In the genomic region with DNA sequence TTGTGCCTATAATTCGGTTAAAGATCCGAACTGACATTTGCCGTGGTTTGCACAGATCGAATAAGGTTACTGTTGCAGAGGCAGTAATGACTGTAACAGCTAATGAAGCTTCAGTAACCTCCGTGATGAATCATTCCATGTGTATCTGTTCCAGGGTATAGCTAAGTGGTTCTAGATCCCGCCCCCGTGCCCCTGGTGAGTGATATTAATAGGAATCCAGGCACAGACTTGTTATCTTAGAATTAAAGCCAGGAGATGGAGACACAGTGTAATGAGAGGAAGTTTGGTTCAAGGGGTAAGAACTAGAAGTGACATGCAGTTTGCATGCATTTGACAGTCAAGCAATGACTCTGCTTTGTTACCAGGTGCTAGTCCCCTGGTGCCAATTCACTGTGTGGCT, we compare ENCODE assay signal across 23 mouse cellular contexts. TPM values are rescaled to one million over a fixed set of nuclear protein-coding genes. Genes with fewer than 3 reads are reported as not detected.
DNase-seq lines count a peak whose midpoint lies in the region; ATAC-seq and TF ChIP-seq lines count a peak whose summit lies in the region.
"Had no signal": no experiment of that assay in that cellular context is flagged by ENCODE, and none has a peak within 500 bp of the region (broad histone marks: within the 10 kb centered on the region; RNA-seq: fewer than 3 reads in every experiment).

No protein-coding gene starts in this region.

- no peaks in the 10 kb centered on the region for H3K9me3 ChIP-seq in heart, postnatal 0 days (replicated peaks; ENCODE audit: control insufficient read depth, low read length)
- H3K9me3 ChIP-seq in intestine, embryonic 15.5 days = no peaks in the 10 kb centered on the region
- H3K9me3 ChIP-seq: embryonic facial prominence, embryonic 10.5 days; embryonic facial prominence, embryonic 12.5 days; forebrain, embryonic 13.5 days; forebrain, embryonic 15.5 days had no signal

- intact Hi-C loops in heart, postnatal 14 days (cut with DNase I) = no loop called here

- no peak for TF ChIP-seq EP300 in heart, postnatal 0 days (IDR thresholded peaks at IDR 0.05; ENCODE audit: low read depth)

- no peaks in the 10 kb centered on the region for H3K27me3 ChIP-seq in heart, postnatal 0 days (ENCODE audit: control insufficient read depth, insufficient read depth, low read length)
- H3K27me3 ChIP-seq in intestine, embryonic 15.5 days (replicated peaks) = no peaks in the 10 kb centered on the region
- H3K27me3 ChIP-seq: CH12.LX; embryonic facial prominence, embryonic 12.5 days; forebrain, embryonic 13.5 days; forebrain, embryonic 15.5 days had no signal

- DNase-seq in heart, postnatal 0 days (ENCODE audit: low spot score) = peak; percentile 22
- DNase-seq in heart, postnatal 14 days = no peak
- peak; percentile 6 for DNase-seq in 3T3-L1 (ENCODE audit: low read depth, low spot score)
- peak; percentile 75 for DNase-seq in Muller cell, postnatal 12 days (ENCODE audit: inconsistent ontology term)
- DNase-seq in left cerebral cortex, adult 18-20 months (ENCODE audit: low spot score in 2 of 2) = no peak
- DNase-seq: adrenal gland, adult 2 months; adrenal gland, postnatal 10 days; adrenal gland, postnatal 25 days; B cell, adult 2 months; cerebellum, adult 11-12 months; cerebellum, adult 2 months; cerebellum, adult 9-10 months; cerebellum, postnatal 10 days; cerebellum, postnatal 25 days; forebrain, postnatal 0 days had no signal

- no peak overlapping the region for H3K27ac ChIP-seq in heart, postnatal 0 days (ENCODE audit: low read depth)
- H3K27ac ChIP-seq in intestine, embryonic 15.5 days = no peak overlapping the region
- H3K27ac ChIP-seq: embryonic facial prominence, embryonic 10.5 days; embryonic facial prominence, embryonic 12.5 days; forebrain, embryonic 13.5 days; forebrain, embryonic 15.5 days had no signal

- WGBS in heart, postnatal 0 days = 57% methylated on average over 7 of the region's 7 CpGs
- WGBS in intestine, embryonic 15.5 days = 86% methylated on average over 7 of the region's 7 CpGs

- no peak overlapping the region for H3K9ac ChIP-seq in heart, postnatal 0 days (replicated peaks; ENCODE audit: low read depth, low read length)
- H3K9ac ChIP-seq in intestine, embryonic 15.5 days = no peak overlapping the region
- H3K9ac ChIP-seq: embryonic facial prominence, embryonic 12.5 days; forebrain, embryonic 13.5 days; forebrain, embryonic 15.5 days; forebrain, postnatal 0 days had no signal

- no peak for ATAC-seq in heart, postnatal 0 days (ENCODE audit: insufficient read depth, low read depth)
- ATAC-seq in intestine, embryonic 15.5 days = no peak
- ATAC-seq: CD4-positive, CD25-positive, alpha-beta regulatory T cell, adult 4 months; forebrain, embryonic 13.5 days; forebrain, embryonic 15.5 days; forebrain, postnatal 0 days had no signal

- H3K36me3 ChIP-seq in heart, postnatal 0 days (replicated peaks; ENCODE audit: control insufficient read depth, insufficient read depth, low read length) = no peaks in the 10 kb centered on the region
- no peaks in the 10 kb centered on the region for H3K36me3 ChIP-seq in intestine, embryonic 15.5 days
- H3K36me3 ChIP-seq: embryonic facial prominence, embryonic 10.5 days; embryonic facial prominence, embryonic 12.5 days; forebrain, embryonic 15.5 days; G1E had no signal

- H3K4me1 ChIP-seq in heart, postnatal 0 days (ENCODE audit: control insufficient read depth, insufficient read depth) = peaks cover 3% of the 10 kb centered on the region; the same call in 1 of the 2 replicates
- H3K4me1 ChIP-seq in intestine, embryonic 15.5 days (replicated peaks) = no peaks in the 10 kb centered on the region
- H3K4me1 ChIP-seq: embryonic facial prominence, embryonic 10.5 days; embryonic facial prominence, embryonic 12.5 days; forebrain, embryonic 13.5 days; forebrain, embryonic 15.5 days had no signal

- H3K4me2 ChIP-seq in heart, postnatal 0 days (ENCODE audit: low read depth, low read length) = no peak overlapping the region
- no peak overlapping the region for H3K4me2 ChIP-seq in intestine, embryonic 15.5 days (replicated peaks)
- H3K4me2 ChIP-seq: embryonic facial prominence, embryonic 12.5 days; forebrain, embryonic 13.5 days; forebrain, embryonic 15.5 days had no signal

- H3K4me3 ChIP-seq in heart, postnatal 0 days (ENCODE audit: low read depth, low read length) = no peak overlapping the region
- no peak overlapping the region for H3K4me3 ChIP-seq in intestine, embryonic 15.5 days (replicated peaks)
- H3K4me3 ChIP-seq: embryonic facial prominence, embryonic 10.5 days; embryonic facial prominence, embryonic 12.5 days; forebrain, embryonic 13.5 days; forebrain, embryonic 15.5 days had no signal

- no peak for TF ChIP-seq CTCF in heart, postnatal 0 days (IDR thresholded peaks at IDR 0.05; ENCODE audit: low read depth)

RNA-seq across cellular contexts. Expression of a gene that starts 9.3 kb away (rescaled TPM):
- 2.9 and 6.6 TPM in 2 replicates for total RNA-seq in heart, postnatal 0 days (2014; rRNA removed; ENCODE audit: low replicate concordance)
- polyA plus RNA-seq in heart, postnatal 0 days (2015; fragmentation: Nextera tagmentation; extraction: Ambion mirVana) = 2.3 and 2.9 TPM in 2 replicates
- 1 to 10 TPM; 5.8 to 6.7 TPM for total RNA-seq in heart, postnatal 14 days (2021)
- polyA plus RNA-seq in intestine, embryonic 15.5 days (2015; fragmentation: Nextera tagmentation; extraction: Ambion mirVana) = 1.6 and 2.3 TPM in 2 replicates
- 10 to 100 TPM in 1 of 2 experiments, 1 to 10 TPM in 1; 9.2 to 10.5 TPM for total RNA-seq in left cerebral cortex, adult 18-20 months (2021)
- polyA plus RNA-seq: G1E had no signal

RNA-seq across cellular contexts. Expression of a gene that starts 38.1 kb away (rescaled TPM):
- 4.9 and 7.3 TPM in 2 replicates for total RNA-seq in heart, postnatal 0 days (2014; rRNA removed; ENCODE audit: low replicate concordance)
- 2.4 and 2.6 TPM in 2 replicates for polyA plus RNA-seq in heart, postnatal 0 days (2015; fragmentation: Nextera tagmentation; extraction: Ambion mirVana)
- 1 to 10 TPM; 3.3 to 3.7 TPM for total RNA-seq in heart, postnatal 14 days (2021)
- polyA plus RNA-seq in intestine, embryonic 15.5 days (2015; fragmentation: Nextera tagmentation; extraction: Ambion mirVana) = 10.4 and 10.7 TPM in 2 replicates
- total RNA-seq in left cerebral cortex, adult 18-20 months (2021) = 10 to 100 TPM; 25.0 to 25.7 TPM
- total RNA-seq: CH12.LX had no signal
- polyA plus RNA-seq: CD4-positive, CD25-positive, alpha-beta regulatory T cell, adult 4 months; G1E had no signal

Comparison
In these comparisons a context has a peak if more than half of its experiments do, and no peak if none do; other contexts are left out.
1. DNase-seq: peak in heart, postnatal 0 days (single experiment), 3T3-L1 (single experiment) and Muller cell, postnatal 12 days (single experiment); none in heart, postnatal 14 days (0 of 2) and left cerebral cortex, adult 18-20 months (0 of 2).